Mouse (Mus musculus) ovary, postnatal 14 days (tissue): ENCODE data around the gene Srsf5.
"Not testable (repeated sequence)": the region's sequence is repeated elsewhere in the genome, so short reads cannot be mapped to it uniquely, and the experiment has no call there.

Experiments
- DNase-seq: peaks from one replicate; pipeline ENCODE4 v3.0.0; 2022; ENCODE audit warnings: low spot score

Gene Srsf5

DNA sequence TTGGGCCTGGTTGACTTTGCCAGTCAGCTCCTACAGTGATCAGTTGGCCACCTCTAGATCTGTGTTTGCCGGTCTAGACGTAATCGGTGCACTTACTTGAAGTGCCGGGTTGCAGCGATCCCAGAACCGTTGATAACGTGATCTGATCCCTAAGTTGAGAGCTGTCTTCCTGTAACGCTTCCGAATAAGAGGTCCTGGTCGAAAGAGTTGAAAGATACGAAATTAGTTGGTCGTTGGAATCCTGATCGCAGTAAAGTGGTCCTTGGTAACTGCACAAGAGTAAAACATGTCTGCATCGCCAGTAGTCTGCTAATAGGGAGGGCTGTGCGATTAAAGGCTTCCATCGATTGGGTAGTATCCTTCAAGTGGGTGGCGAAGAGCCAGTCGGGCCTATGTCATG is 2.9 kb downstream of the Srsf5 start:
- no peak for DNase-seq

DNA sequence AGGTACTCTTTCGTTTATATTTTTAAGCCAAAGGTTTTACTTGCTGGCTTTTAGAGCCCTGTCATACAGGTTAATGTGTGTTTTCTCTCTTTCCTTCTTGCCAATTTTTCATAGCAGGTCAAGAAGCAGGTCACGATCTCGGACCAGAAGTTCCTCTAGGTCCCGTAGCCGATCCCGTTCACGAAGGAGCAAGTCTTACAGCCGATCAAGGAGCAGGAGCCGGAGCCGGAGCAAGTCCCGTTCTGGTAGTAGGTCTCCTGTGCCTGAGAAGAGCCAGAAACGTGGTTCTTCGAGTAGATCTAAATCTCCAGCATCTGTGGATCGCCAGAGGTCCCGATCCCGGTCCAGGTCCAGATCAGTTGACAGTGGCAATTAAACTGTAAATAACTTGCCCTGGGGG is 4.3 kb downstream of the Srsf5 start:
- not testable (repeated sequence) for DNase-seq

DNA sequence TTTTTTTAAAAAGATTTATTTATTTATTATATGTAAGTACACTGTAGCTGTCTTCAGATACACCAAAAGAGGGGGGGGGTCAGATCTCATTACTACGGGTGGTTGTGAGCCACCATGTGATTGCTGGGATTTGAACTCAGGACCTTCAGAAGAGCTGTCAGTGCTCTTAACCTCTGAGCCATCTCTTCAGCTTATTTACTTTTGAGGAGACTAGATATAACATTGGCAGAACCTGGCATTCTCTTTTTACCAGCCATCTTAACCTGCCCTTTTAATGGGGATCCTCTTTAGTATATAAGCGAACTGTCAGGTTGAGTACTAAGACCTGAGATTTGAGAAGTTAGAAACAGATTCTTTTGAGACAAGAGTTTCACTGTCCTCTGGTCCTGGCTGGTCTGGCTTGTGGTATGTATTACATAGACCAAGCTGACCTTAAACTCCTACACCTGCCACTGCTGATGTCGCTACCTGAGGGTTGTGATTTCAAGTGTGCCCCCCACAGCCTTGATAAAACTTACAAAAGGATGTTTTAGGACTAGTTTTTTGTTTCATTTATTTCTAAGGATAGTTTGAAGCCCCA is 6.4 kb downstream of the Srsf5 start:
- no peak for DNase-seq

DNA sequence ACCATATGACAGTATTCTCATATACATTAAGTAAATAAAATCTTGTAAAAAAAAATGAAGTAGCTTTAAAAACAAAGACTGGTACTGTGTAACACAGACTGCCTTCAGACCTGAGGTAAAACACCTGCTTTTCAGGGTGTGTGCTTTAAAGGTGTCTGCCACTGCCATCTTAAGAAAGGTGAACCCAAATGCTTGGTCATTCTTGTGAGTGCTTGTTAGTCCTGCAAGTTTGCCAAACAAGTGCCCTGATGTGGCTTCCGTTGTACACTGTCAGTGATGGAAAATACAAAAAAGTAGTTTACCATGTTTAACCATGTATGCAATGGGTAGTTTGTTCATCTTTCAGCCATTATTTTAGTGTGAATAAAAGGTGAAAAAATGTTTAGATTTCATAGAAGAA is 7.2 kb downstream of the Srsf5 start:
- no peak for DNase-seq

DNA sequence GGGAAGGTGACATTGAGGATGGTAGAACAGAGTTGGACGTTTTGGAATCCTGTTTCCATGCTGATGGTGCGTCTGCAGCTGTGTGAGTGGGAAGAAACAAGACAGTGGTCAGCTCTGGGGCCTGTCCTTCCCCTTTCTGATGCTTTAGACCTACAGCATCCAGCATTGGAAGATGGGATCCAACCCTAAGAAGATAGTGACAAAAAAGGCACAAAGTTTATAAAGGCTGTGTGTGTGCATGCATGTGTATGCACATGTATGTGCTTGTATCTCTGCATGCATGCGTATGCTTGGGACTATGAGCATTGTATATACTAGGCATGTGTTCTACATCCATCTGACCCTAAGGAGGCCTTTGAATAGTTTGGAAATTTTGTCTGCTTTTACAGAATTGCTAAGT is 10.7 kb downstream of the Srsf5 start:
- DNase-seq = no peak

DNA sequence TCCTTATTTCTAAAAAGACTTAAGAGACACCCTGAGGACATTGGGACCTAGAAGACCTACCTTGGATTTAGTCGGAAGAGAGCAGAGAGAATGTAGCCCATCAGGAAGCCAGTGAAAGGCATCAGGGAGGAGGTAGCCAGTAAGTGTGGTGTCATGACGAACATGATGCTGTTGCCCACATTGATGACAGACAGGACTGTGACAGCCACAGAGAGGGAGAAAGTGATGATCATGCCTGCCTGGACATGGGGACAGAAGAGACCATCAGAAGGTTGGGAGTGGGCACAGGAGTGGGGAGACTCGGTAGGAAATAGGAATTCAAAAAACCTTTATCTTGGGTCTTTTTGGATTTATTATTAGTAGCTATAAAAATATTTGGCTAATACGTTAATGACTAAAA is 12.7 kb downstream of the Srsf5 start:
- DNase-seq = no peak

DNA sequence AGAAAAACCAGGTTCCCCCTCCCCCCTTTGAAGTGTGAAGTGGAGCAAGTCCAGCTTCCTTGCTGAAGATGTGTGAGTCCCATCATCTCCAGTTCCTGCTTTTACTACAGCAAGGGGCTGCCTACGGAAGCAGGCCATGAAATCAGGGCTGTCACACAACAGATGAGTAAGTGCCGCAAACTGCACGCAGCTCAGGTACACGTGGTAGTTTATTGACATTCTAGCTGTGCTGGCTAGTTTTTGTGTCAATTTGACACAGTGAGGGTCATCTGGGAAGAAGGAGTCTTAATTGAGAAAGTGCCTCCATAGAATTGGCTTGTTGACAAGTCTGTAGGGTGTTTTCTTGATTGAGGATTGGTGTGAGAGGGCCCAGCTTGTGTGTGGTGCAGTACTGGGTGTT is 17.3 kb downstream of the Srsf5 start:
- no peak for DNase-seq

DNA sequence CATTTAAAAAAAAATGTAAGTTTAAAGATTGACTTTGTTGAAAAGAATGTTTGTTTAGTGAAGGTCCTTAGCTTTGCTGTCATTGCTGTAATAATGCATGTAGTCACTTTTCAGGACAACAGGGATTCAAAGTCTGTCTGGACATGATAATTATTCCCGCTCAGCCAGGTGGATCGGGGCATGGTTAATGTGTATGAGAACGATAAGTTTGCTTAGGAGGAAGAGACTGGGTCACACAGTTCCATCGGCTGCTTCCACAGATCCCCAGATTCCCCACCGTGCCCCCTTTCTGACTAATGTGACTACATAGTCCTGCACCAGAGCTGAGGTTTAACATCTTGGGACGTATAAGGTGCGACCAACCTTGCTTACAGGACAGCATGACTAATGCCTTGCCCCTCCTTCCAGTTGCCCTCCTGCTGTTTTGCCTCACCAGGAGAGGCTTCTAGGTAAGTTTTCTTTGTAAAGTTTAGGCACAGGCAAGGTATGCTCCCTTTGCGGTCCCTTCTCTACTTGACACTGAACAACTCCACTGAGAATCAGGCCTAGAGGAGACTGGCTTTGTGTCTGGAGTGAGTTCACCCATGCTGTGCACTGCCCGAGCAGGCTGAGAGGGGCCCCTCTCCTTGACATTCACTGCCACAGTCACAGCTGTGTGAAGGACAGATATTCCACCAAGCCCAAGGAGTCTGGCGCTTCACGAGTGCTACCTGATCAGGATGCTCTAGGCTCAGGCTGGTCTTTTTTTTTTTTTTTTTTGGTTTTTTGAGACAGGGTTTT is 20.9 kb downstream of the Srsf5 start:
- no peak for DNase-seq

DNA sequence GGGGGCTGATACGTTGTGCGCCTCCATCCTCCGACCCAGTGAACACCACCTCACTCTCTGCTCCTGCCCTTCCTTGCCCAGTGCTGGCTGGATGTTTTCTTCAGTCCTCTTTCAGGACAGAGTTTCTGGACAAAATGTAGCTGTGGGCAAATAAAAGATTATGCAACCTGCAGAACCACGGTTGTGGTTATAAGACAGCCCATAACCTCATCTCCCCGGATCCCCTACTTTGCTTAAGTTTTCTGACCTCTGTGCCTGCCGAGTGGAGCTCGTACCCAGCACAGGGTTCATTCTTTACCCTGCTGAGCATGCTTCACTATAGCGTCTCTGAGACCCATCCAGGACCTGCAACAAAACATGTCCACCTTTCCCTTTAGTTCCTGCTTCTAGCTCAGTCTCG is 22.6 kb downstream of the Srsf5 start:
- no peak for DNase-seq

DNA sequence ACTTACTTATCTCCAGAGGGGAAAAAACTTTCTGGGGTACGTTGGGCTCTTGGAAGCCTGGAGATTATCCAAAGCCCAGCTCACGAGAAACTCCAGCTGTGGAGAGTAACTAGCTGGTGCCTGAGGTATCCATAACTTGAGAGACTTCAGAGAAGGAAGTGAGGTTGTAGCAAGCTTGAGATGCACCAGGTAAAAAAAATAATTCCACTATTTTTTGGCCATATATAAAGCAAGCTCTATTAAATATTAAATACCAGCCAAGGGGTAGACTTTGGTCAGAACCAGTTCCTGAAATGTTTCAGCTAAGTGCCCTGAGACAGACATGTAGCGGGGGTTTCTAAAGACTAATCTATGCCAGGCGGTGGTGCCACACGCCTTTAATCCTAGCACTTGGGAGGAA is 23.3 kb downstream of the Srsf5 start, which contains the start of gene Slc10a1:
Gene Slc10a1 (minus strand): TSS at position 101 of the 400 bp plus-strand sequence.
- DNase-seq = no peak

DNA sequence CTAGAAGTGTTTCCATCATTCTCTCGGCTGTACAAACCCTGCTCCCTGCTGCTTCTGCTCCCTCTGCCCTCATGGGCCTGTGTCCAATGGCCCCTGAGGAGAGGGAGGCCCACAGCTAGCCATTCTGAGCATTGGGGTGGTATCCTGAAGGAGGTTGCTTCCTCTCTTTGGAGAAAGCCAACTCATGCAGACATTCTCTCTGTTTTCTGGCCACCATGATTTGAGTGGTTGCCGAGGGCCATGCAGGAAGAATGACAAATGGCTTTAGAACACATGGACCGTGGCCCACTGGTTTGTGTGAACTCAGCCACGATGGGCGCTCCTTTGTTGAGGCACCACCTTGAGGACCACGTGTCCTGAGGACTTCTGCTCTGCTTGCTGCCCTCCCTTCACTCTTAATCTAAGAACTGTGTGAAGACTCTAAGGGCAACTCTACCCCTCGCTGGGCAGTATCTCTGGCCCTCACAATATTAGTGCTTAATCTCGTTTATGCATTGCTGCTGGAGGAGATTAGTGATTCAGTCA is 24.9 kb downstream of the Srsf5 start:
- DNase-seq = no peak

DNA sequence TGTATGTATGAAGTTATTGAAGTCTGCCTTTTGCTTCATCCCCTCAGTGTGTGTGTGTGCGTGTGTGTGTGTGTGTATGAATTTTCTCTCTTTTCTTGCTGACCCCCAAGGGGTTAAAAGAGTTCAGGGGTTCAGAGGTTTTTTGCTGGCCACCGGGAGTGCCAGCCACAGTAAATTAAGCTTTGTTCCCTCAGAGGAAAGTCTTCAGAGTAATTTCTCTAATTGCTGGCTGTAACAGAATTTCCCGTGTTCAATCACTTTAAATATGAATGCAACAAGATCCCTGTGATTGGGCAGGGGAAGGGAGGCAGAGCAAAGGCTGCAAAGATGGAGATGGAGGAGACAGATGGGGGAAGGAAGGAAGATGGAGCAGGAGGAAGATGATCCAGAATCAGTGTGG is 26.5 kb downstream of the Srsf5 start:
- no peak for DNase-seq

DNA sequence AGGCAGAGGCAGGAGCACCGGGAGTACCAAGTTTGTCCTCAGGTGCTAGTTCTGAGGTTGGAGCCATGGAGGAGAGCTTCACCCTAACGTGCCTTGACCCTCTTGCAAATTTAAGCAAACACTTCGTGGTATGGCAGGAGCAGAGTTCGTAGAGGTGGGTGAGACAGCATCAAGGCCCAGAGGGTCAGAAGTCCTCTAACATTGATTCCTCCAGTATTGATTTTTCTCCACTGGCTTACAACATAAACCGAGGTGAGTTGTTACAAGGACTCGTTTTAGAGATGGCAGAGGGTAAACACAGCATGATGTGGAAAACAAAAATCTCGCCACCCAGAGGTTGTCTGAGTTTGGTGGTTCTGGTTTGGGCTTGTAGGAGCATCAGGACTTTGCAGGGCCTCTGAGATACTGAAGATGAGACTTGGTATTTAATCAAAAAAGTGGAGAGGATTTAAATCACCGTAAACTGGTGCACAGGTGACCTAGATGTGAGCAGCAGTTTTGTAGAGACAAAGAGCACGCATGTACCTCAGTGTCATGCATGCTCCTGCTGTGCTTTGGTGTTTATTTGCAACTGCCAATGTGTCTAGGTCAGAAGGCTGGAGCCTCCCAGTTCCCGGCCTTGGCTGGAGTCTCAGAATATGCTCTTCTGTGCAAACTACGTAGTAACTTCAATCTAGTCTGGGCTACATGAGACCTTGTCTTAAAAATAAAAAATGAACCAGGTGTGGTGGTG is 30.8 kb downstream of the Srsf5 start:
- no peak for DNase-seq

DNA sequence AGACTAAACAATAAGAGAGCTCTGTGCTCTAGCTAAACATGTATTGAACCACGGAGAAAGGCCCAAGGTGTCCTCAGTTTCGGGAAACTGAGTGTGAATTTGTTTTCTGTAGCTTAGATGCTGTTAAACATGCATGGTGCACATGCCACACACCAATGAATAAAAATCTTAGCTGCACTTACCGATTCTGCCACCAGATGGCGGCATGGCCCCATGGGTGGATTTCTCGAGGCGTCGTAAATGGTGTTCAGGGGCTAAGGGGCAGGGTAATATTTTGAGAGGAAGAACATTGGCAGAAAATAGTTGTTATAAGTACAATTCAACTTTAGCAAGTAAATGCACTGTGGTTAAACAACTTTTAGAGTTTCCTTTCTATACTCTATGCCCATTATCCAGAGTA is 37.0 kb downstream of the Srsf5 start:
- peak; percentile 82 for DNase-seq

DNA sequence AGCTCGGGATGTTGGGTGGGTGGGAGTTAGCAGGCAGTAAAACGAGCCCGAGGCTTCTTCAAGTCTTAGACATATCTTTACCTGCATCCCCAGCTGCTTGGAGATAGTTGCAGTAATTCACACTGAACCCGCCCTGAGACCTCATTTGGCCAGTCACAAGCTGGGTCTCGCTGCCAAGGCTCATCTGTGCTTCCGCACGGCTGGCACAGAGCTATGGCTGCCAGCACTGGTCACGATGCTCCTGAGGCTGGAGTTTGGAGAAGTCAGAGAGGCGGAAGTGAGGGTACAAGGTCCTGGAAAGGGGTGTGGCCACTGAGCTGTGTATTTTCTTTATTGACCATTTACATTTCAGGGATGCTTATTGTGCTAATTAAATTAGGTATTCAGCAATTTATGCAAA is 38.4 kb downstream of the Srsf5 start:
- no peak for DNase-seq

DNA sequence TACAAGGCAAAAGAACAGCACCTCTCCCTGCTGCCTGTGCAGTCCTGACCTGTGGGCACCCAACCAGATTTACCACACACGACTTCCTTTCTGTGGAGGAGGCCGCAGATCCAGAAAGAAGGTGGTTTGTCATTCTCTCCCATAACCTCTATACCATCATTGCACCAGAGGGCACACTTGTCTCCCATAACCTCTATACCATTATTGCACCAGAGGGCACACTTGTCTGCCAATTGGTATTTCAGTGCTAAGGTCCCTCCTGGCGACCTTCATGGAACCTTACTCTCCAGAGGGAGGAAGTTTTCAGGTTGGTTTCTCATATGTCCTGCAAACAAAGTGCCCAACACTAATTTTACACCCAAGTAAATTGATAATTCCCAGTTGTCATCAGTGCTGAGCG is 41.3 kb downstream of the Srsf5 start:
- DNase-seq = no peak

DNA sequence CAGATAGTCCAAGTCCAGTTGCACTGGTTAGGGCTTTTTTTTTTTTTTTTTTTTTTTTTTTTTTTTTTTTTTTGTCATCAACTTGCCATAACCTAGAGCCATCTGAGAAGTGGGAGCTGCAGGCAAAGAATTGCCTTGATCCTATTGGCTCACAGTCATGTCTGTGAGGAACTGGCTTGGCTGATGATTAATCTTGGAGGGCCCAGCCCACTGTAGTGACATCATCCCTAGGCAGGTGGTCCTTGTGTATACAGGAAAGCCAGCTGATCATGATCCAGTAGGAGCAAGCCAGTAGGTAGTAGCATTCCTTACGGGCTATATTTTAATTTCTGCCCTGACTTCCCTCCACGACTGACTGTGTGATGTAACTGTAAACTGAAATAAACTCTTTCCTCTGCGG is 43.0 kb downstream of the Srsf5 start:
- no peak for DNase-seq

DNA sequence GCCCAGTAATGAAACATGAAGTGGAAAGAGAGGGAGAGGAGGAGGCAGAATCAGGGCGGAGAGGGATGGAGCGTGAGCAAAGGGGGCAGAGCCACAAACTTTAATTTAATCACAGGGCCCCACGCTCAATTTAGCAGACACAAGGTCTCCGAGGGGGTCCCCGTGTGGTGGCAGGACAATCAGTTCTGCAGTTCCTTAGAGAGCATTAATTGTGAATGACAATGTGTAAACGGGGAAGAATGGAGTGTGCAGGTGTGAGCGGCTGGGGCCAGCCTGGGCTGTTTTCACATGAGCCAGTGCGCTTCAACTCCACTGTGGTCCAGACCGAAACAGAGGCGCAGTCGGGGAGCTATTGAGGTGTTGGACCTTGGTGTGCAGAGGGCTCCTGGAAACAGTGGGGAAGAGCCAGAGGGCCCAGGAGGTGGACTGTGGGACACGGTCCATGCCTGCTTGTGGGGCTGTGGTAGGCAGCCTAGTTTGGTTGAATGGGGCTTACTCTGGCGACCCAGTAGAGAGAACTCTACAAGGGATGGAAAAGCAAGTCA is 45.7 kb downstream of the Srsf5 start:
- DNase-seq = no peak

DNA sequence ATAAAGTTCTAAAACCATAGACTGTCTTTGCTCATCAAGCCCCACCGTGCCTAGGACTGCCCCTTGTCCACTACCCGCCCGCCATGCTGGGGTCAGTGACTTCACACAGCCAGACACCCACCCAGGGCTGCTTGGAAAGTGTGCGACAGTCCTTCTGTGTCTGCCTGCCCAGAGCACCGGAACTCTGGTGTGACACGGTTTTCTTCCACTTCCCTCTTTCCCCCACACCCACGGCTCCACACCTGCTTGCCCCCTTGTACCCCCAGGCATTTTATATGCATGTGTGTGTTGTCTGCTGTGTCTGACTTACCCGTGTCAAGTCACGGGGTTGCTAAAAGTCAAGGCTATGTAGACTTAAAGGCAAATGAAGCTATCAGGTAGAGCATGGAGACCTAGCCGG is 46.5 kb downstream of the Srsf5 start:
- no peak for DNase-seq

DNA sequence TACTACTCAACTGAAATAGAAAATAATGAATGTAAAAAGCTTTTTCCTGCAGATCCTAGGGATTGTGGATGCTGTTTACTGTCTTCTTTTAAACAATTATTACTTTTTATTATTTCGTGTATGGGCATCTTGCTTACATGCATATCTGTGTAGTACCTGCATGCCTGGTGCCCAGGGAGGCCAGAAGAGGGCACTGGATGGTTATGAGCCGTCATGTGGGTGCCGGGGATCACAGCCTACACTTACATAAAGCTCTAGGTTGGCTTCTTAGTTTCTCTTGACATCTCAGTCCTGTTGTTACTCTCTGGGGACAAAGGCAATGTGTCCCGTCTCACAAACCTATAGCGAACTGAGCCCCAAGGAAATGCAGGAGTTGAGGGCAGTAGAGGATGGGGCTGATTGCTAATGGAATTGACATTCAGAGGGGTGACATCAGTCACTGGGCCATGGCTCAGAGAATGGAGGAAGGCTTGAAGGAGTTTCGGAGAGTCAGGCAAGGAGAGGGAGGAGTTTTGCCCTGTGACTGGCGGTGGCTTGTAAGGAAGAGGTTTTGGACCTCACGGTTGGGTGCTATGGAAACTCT is 47.3 kb downstream of the Srsf5 start:
- no peak for DNase-seq

DNA sequence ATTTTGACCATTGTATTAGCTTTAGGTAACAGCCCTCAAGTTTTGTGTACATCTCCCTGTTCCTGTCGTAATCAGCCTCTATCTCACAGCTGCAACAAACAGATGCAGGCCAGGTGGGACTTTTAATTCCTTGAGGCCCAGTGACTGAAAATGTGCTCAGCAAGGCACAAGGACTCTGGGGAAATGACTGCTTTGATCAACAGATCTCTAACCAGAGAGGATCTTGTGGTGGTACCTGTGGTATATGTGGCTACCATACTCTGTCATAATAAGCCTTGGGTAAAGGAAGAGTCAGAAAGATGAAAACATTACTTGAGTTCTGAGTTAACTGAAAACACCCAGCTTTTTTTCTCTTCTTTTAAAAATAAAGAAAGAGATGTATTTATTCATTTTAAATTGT is 48.5 kb downstream of the Srsf5 start:
- DNase-seq = no peak

DNA sequence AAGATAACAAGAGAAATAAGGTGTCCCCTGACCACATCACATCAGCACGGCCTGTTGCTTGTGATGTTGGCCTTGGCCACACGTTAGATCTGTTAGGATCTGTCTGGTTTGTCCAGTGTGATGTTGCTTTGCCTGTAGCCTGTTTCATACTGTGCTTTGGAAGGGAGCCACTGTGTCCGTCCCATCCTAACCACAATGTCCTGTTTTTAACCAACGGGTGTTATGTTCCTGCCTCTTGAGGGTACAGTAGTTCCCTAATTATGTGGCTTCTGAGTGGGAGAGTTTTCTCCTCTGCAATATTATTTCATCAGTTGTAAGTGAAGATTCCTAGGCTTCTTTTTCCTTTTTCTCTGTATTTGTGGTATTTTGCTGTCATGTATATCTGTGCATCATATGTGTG is 50.0 kb downstream of the Srsf5 start:
- no peak for DNase-seq
